Mouse (Mus musculus): ENCODE measurements around the gene Zfp457.
"Not testable (repeated sequence)": the region's sequence is repeated elsewhere in the genome, so short reads cannot be mapped to it uniquely, and the experiment has no call there.

Gene Zfp457

GRCm38 (mm10) chr13:67305822-67306672, at the start of gene Zfp457:
Gene Zfp457, minus strand, starts transcription at chr13:67306485.
- in situ Hi-C loops (cut with MboI; ENCODE audit: low sequenced_read_pairs) = no loop called here

DNA sequence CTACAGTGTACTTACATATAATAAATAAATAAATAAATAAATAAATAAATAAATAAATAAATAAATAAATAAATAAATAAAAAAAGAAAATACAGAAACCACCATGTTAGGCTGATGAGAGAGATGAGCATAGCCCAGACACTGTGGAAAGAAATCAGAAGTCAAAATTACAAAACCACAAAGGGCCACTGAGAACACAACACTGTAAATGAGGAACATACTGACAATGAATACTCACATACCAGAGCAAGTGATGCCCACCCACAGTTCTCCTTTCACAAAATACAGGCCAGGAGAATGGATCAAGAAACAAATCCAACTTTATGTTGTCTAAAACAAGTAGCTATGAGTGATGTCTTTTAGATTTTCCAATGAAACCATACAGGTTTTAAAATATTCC, 45.6 kb upstream of the Zfp457 start:
- in situ Hi-C loops (cut with MboI; ENCODE audit: low sequenced_read_pairs) = no loop called here

DNA sequence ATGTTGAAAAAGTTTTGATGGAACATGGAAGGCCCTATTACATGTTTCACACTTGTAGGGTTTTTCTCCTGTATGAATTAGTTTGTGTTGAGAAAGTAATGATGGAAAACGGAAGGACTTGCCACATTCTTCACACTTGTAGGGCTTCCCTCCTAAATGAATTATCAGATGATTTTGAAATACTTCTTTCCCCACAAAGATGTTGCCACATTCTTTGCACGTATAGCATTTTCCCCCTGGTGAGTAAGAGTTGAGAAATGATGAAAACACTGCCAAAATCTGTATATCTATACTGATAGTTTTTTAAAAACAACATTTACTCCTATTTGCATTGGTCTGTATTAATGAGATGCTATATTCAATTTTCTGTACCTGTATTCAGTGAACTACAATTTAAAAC, 37.1 kb upstream of the Zfp457 start:
- in situ Hi-C loops (cut with MboI; ENCODE audit: low sequenced_read_pairs) = no loop called here

GRCm38 (mm10) chr13:67332877-67333276, 26.6 kb upstream of the Zfp457 start:
- in situ Hi-C loops (cut with MboI; ENCODE audit: low sequenced_read_pairs) = no loop called here

DNA sequence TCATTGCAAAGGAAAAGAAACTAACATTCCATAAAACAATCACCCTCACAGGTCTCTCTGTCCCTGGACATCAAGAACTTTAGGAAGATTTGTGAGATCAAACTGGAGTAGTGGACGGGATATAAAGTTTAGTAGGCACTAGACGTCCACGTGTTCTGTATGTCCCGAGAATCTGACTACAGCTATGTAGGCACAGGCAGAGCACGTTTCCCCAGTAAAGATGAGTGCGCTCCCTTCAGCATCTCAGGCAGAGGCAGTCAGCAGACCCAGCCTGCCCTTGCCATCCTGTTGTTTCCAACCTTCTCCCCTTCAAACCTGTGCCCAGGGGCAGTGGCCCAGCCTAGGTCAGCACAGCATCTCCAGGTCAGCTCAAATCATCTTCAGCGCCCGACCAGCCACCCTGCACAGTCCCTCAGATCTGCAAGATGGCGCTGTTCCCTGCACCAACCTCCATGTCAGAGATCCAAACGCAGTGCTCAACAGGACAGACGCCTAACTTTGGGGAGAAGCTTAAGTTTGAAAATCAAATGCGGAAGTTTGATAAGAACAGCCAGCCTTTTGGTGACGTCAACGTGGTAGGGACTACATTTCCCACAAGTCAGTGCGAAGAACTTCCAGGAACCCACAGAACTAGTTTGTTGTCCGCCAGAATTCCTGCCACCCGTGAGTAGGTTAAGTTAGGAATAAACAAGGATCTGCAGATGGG, 25.9 kb upstream of the Zfp457 start, which contains the start of gene Zfp595:
Zfp595 (minus strand) TSS at position 552 of the 706 bp plus-strand sequence.
- in situ Hi-C loops (cut with MboI; ENCODE audit: low sequenced_read_pairs) = no loop called here

GRCm38 (mm10) chr13:67306718-67307117, 433 bp upstream of the Zfp457 start:
- in situ Hi-C loops (cut with MboI; ENCODE audit: low sequenced_read_pairs) = no loop called here

DNA sequence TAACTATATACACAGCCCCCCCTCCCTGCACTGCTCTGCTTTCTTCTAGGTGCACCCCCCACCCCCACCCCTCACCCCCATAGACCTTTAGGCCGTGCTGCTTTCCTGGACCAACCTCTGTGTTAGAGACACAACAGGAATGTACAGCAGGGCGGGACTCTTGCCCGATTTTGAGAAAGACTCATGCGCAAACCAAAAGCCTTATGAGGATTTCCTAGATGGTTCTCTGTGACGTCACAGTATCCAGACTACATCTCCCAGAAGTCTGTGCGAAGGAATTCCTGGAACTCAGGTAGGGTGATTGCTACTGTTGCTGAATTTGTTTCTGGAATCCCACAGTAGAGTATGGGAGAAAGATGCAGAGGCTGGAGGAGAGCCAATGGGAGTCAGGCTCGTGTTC, 28.0 kb downstream of the Zfp457 start, which contains the start of gene Zfp458:
Zfp458 (minus strand) TSS at position 153 of the 400 bp plus-strand sequence.
- in situ Hi-C loops (cut with MboI; ENCODE audit: low sequenced_read_pairs) = no loop called here

GRCm38 (mm10) chr13:67269383-67270065, 36.8 kb downstream of the Zfp457 start:
- in situ Hi-C loops (cut with MboI; ENCODE audit: low sequenced_read_pairs) = not testable (repeated sequence)

- in situ Hi-C loops (cut with MboI; ENCODE audit: low sequenced_read_pairs) = no loop called here
Measured at GRCm38 (mm10) chr13:67268568-67269369, 37.5 kb downstream of the Zfp457 start.
